22 mouse cellular contexts compared by ENCODE assay signal in genomic region chr5:113301841-113302240, GRCm38 (mm10). TPM values are rescaled to one million over a fixed set of nuclear protein-coding genes. Genes with fewer than 3 reads are reported as not detected.
DNase-seq lines count a peak whose midpoint lies in the region; ATAC-seq and TF ChIP-seq lines count a peak whose summit lies in the region.
"Had no signal": no experiment of that assay in that cellular context is flagged by ENCODE, and none has a peak within 500 bp of the region (broad histone marks: within the 10 kb centered on the region; RNA-seq: fewer than 3 reads in every experiment).

No protein-coding gene starts in this region.

- H3K27ac ChIP-seq in kidney, postnatal 0 days: no peak overlapping the region
- H3K27ac ChIP-seq: forebrain, embryonic 15.5 days; midbrain, embryonic 13.5 days had no signal

- no peak overlapping the region for H3K4me3 ChIP-seq in kidney, postnatal 0 days (replicated peaks; ENCODE audit: low read depth, low read length)
- H3K4me3 ChIP-seq: forebrain, embryonic 15.5 days; midbrain, embryonic 13.5 days had no signal

- 25% methylated on average over 13 of the region's 13 CpGs for WGBS in kidney, postnatal 0 days

- peak; percentile 69 for DNase-seq in cerebellum, adult 9-10 months
- DNase-seq in cerebellum, postnatal 14 days: no peak
- DNase-seq in kidney, postnatal 0 days (ENCODE audit: low spot score): no peak
- no peak for DNase-seq in kidney, adult 9 months
- DNase-seq in ES-CJ7 (ENCODE audit: low read depth, low spot score): peak; percentile 78
- peak; percentile 54 for DNase-seq in embryo, embryonic 11 days
- DNase-seq in left cerebral cortex, adult 8-10 months (ENCODE audit: low spot score in 2 of 2): no peak
- no peak for DNase-seq in gastrocnemius, postnatal 4 days (ENCODE audit: low spot score in 2 of 2)
- DNase-seq: B cell, adult 2 months; heart, adult 11 months; kidney, postnatal 14 days; lung, adult 2 months; right cerebral cortex, postnatal 25 days; thymus, postnatal 4 days had no signal

- no peaks in the 10 kb centered on the region for H3K36me3 ChIP-seq in kidney, postnatal 0 days (ENCODE audit: insufficient read depth, low read length)
- H3K36me3 ChIP-seq: midbrain, embryonic 13.5 days had no signal

- H3K4me2 ChIP-seq in kidney, postnatal 0 days (ENCODE audit: low read length): no peak overlapping the region
- H3K4me2 ChIP-seq: forebrain, embryonic 15.5 days; midbrain, embryonic 13.5 days had no signal

- no peak overlapping the region for H3K9ac ChIP-seq in kidney, postnatal 0 days (ENCODE audit: low read depth, low read length)
- H3K9ac ChIP-seq: forebrain, embryonic 15.5 days; midbrain, embryonic 13.5 days had no signal

- no peak for TF ChIP-seq CTCF in kidney, postnatal 0 days (IDR thresholded peaks at IDR 0.05; ENCODE audit: low read depth)

- H3K4me1 ChIP-seq in kidney, postnatal 0 days (replicated peaks; ENCODE audit: insufficient read depth, low read length): peaks cover 2% of the 10 kb centered on the region; the same call in 1 of the 2 replicates

- no peaks in the 10 kb centered on the region for H3K9me3 ChIP-seq in kidney, postnatal 0 days (replicated peaks; ENCODE audit: low read length)
- H3K9me3 ChIP-seq: forebrain, embryonic 15.5 days; midbrain, embryonic 13.5 days had no signal

- 0 out of 2 replicates have a peak, but pooled peaks have one; percentile 19 for ATAC-seq in kidney, postnatal 0 days (replicated peaks; ENCODE audit: low FRiP score, low read depth)
- ATAC-seq: activated CD4-positive, CD25-positive, alpha-beta regulatory T cell, adult 4 months; forebrain, embryonic 15.5 days; midbrain, embryonic 13.5 days had no signal

- no peaks in the 10 kb centered on the region for H3K27me3 ChIP-seq in kidney, postnatal 0 days (ENCODE audit: insufficient read depth, low read length)
- H3K27me3 ChIP-seq: forebrain, embryonic 15.5 days had no signal

RNA-seq across cellular contexts. Expression of gene Sgsm1, which starts 8.7 kb away (rescaled TPM):
- polyA plus RNA-seq in kidney, postnatal 0 days (2015; fragmentation: Nextera tagmentation; extraction: Ambion mirVana): 3.4 and 3.7 TPM in 2 replicates
- 100 to 1,000 TPM in 3 of 4 experiments, 10 to 100 TPM in 1; 84.7 to 123 (median 111) TPM for total RNA-seq in left cerebral cortex, adult 8-10 months (2022)
- total RNA-seq in gastrocnemius, postnatal 4 days (2021): 1 to 10 TPM in 1 of 2 experiments, under 1 TPM in 1; 0.75 to 1.3 TPM
- polyA plus RNA-seq: activated CD4-positive, CD25-positive, alpha-beta regulatory T cell, adult 4 months had no signal

RNA-seq across cellular contexts. Expression of gene Aym1, which starts 55.3 kb away (rescaled TPM):
- polyA plus RNA-seq in kidney, postnatal 0 days (2015; fragmentation: Nextera tagmentation; extraction: Ambion mirVana): not detected in 2 replicates
- total RNA-seq in left cerebral cortex, adult 8-10 months (2022): not detected
- not detected for total RNA-seq in gastrocnemius, postnatal 4 days (2021)
- total RNA-seq: gastrocnemius, adult 18-20 months; layer of hippocampus, postnatal 14 days; left cerebral cortex, postnatal 36 days; liver, adult 2 months had no signal
- polyA plus RNA-seq: activated CD4-positive, CD25-positive, alpha-beta regulatory T cell, adult 4 months; forebrain, embryonic 15.5 days; heart, embryonic 16.5 days; liver, adult 2 months; lung, adult 2 months; midbrain, embryonic 13.5 days had no signal

Comparison
In these comparisons a context has a peak if more than half of its experiments do, and no peak if none do; other contexts are left out.
1. DNase-seq: peak in cerebellum, adult 9-10 months (single experiment), ES-CJ7 (single experiment) and embryo, embryonic 11 days (single experiment); none in cerebellum, postnatal 14 days (0 of 2), kidney, postnatal 0 days (single experiment), kidney, adult 9 months (single experiment), left cerebral cortex, adult 8-10 months (0 of 2) and gastrocnemius, postnatal 4 days (0 of 2).
2. RNA of gene Sgsm1, which starts 8.7 kb away (total RNA-seq): 84.7 to 123 TPM in left cerebral cortex, adult 8-10 months; 0.75 to 1.3 TPM in gastrocnemius, postnatal 4 days; every median in the first group is over 10 times any median in the second.